Mouse (Mus musculus): ENCODE measurements around the gene Rspry1. TPM values are rescaled to one million over a fixed set of nuclear protein-coding genes. Genes with fewer than 3 reads are reported as not detected.

The Rspry1 gene
- polyA plus RNA-seq, 1 experiment from 2014 or later, result 18.1 TPM

- ATAC-seq (ENCODE audit: low read depth), result no peak
- no peak for DNase-seq
- Histone ChIP-seq H3K9ac (no peak overlapping the region), H3K27me3 (0 out of 2 replicates have a peak, but pooled peaks cover 4% of the 10 kb centered on the region), H3K36me3 (no peaks in the 10 kb centered on the region), H3K9me3 (replicated peaks) (no peaks in the 10 kb centered on the region), H3K4me2 (no peak overlapping the region), H3K4me3 (replicated peaks) (no peak overlapping the region), H3K27ac (no peak overlapping the region), H3K4me1 (replicated peaks) (peaks cover 43% of the 10 kb centered on the region)
- 63% methylated on average over 10 of the region's 10 CpGs for WGBS (ENCODE audit: insufficient replicate concordance)
Observed at GRCm38 (mm10) chr8:94705581-94706245, 104.0 kb downstream of the Rspry1 start.

- H3K4me1 ChIP-seq (replicated peaks), result peaks cover 43% of the 10 kb centered on the region
- H3K4me3 ChIP-seq (replicated peaks), result no peak overlapping the region
- H3K9me3 ChIP-seq (replicated peaks), result no peaks in the 10 kb centered on the region
- WGBS (ENCODE audit: insufficient replicate concordance), result 64% methylated on average over 9 of the region's 9 CpGs
- H3K27me3 ChIP-seq, result 0 out of 2 replicates have a peak, but pooled peaks cover 4% of the 10 kb centered on the region
- H3K4me2 ChIP-seq, result no peak overlapping the region
- no peak for ATAC-seq (ENCODE audit: low read depth)
- no peaks in the 10 kb centered on the region for H3K36me3 ChIP-seq
- H3K27ac ChIP-seq, result no peak overlapping the region
- H3K9ac ChIP-seq, result no peak overlapping the region; the same call in 1 of the 2 replicates
- no peak for DNase-seq
Observed at GRCm38 (mm10) chr8:94706732-94707395, 105.1 kb downstream of the Rspry1 start.

Other genes starting within 250 kb of the Rspry1 start
- gene Herpud1, start 215.5 kb upstream of the Rspry1 start, polyA plus RNA-seq (2015; fragmentation: Nextera tagmentation; extraction: Ambion mirVana), result 78.4 and 84.2 TPM in 2 replicates
- 0.06 and 0.07 TPM in 2 replicates for gene Nlrc5, start 167.6 kb upstream of the Rspry1 start, polyA plus RNA-seq (2015; fragmentation: Nextera tagmentation; extraction: Ambion mirVana)
- 2.1 and 3.1 TPM in 2 replicates for gene Cpne2, start 68.9 kb upstream of the Rspry1 start, polyA plus RNA-seq (2015; fragmentation: Nextera tagmentation; extraction: Ambion mirVana)
- 36.8 and 47.6 TPM in 2 replicates for gene Fam192a, start 60 bp downstream of the Rspry1 start, polyA plus RNA-seq (2015; fragmentation: Nextera tagmentation; extraction: Ambion mirVana)
- 37.2 and 38.2 TPM in 2 replicates for gene Arl2bp, start 64.7 kb downstream of the Rspry1 start, polyA plus RNA-seq (2015; fragmentation: Nextera tagmentation; extraction: Ambion mirVana)
- 0.81 and 1.3 TPM in 2 replicates for gene Pllp, start 94.3 kb downstream of the Rspry1 start, polyA plus RNA-seq (2015; fragmentation: Nextera tagmentation; extraction: Ambion mirVana)
- gene Ccl22, start 143.7 kb downstream of the Rspry1 start, polyA plus RNA-seq (2015; fragmentation: Nextera tagmentation; extraction: Ambion mirVana), result 0.24 and 0.27 TPM in 2 replicates
- 0.39 and 0.40 TPM in 2 replicates for gene Cx3cl1, start 170.1 kb downstream of the Rspry1 start, polyA plus RNA-seq (2015; fragmentation: Nextera tagmentation; extraction: Ambion mirVana)
- 0.36 and 0.48 TPM in 2 replicates for gene Ccl17, start 208.5 kb downstream of the Rspry1 start, polyA plus RNA-seq (2015; fragmentation: Nextera tagmentation; extraction: Ambion mirVana)
- 51.4 and 51.5 TPM in 2 replicates for gene Coq9, start 236.4 kb downstream of the Rspry1 start, polyA plus RNA-seq (2015; fragmentation: Nextera tagmentation; extraction: Ambion mirVana)
- gene Ciapin1, start 236.4 kb downstream of the Rspry1 start, polyA plus RNA-seq (2015; fragmentation: Nextera tagmentation; extraction: Ambion mirVana), result 66.7 and 68.0 TPM in 2 replicates

Measured in liver, embryonic 13.5 days (tissue).